Mouse (Mus musculus) midbrain, embryonic 12.5 days (tissue): ENCODE measurements around the gene Slc35e1. TPM values are rescaled to one million over a fixed set of nuclear protein-coding genes. Genes with fewer than 3 reads are reported as not detected.
A peak's percentile ranks its signal among the peaks of the same experiment; 100 is the strongest.

Source experiments
- ATAC-seq: fragments of 200-750 bp; cut with Nextera tagmentation; 2 replicates; pipeline ENCODE4 v1.8.0; 2017; ENCODE audit warnings: low read depth, moderate TSS enrichment, moderate library complexity; ENCODE audit not compliant: low FRiP score
- H3K27ac ChIP-seq: fragments of 300-500 bp; sonication (generic); replicated peaks from 2 replicates; pipeline ENCODE4 v1.5.1; 2016; ENCODE audit warnings: mild to moderate bottlenecking
- H3K27me3 ChIP-seq: fragments of 300-500 bp; sonication (generic); 2 replicates; pipeline ENCODE4 v1.6.1; 2016; ENCODE audit warnings: mild to moderate bottlenecking
- H3K36me3 ChIP-seq: fragments of 300-500 bp; sonication (generic); 2 replicates; pipeline ENCODE4 v1.6.1; 2016
- H3K4me1 ChIP-seq: fragments of 300-500 bp; sonication (generic); 2 replicates; pipeline ENCODE4 v1.6.1; 2016
- H3K4me2 ChIP-seq: fragments of 300-500 bp; sonication (generic); replicated peaks from 2 replicates; pipeline ENCODE4 v1.6.1; 2016; ENCODE audit warnings: mild to moderate bottlenecking, moderate library complexity
- H3K4me3 ChIP-seq: fragments of 300-500 bp; sonication (generic); 2 replicates; pipeline ENCODE4 v1.5.1; 2016; ENCODE audit warnings: mild to moderate bottlenecking
- H3K9ac ChIP-seq: fragments of 300-500 bp; sonication (generic); replicated peaks from 2 replicates; pipeline ENCODE4 v1.6.1; 2016; ENCODE audit warnings: mild to moderate bottlenecking, moderate library complexity
- H3K9me3 ChIP-seq: fragments of 300-500 bp; sonication (generic); 2 replicates; pipeline ENCODE4 v1.6.1; 2016; ENCODE audit warnings: mild to moderate bottlenecking
- WGBS: fragments of 180-500 bp; shearing (Covaris S2); methylation state at CpG from one replicate; pipeline ENCODE4 v1.1.7; 2016; 5-methylcytosine and 5-hydroxymethylcytosine counted together
- polyA plus RNA-seq: library from polyadenylated mRNA; unstranded; fragments of >200 nt; fragmentation: Nextera tagmentation; extraction: Ambion mirVana; gene quantifications from 2 replicates; pipeline ENCODE4 v1.2.1, GENCODE M21; 2016

Gene Slc35e1
- polyA plus RNA-seq, 1 experiment from 2014 or later: 23.0 TPM

DNA sequence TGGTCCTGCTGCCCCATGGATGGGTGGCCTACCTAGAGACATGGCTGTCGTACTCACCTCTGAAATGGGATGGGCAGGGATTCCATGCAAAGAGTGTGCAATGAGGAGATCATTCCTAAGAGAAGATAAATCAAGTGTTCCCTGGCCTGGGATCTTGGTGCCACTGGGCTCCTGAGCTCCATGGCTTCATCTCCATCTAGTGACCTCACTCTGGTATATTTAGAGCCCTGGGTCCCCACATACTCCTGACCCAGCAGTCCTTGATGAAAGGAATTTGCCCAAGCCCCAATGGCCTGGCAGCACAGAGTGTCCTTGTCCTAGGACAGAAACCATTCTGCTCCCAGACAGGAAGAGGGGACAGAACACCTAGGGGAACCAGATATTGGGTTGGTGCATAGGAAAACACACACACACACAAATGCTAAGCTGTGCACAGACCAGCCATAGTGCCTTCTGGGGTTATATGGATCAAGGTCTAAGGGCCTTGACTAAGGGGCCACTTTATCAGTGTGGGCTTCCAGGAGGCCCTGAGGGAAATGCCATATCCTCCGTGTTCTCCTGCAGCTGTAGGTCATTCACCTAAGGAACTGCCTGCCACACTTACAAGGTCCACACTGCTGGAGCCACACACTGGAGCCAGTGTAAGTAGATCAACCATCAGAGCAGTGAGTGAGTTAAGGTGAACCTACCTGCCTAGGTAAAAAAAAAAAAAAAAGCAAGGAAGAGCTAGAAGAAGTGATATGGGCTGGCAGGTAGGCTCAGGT is 7.3 kb upstream of the Slc35e1 start:
- Histone ChIP-seq H3K9me3 (no peaks in the 10 kb centered on the region), H3K4me3 (no peak overlapping the region), H3K27ac (no peak overlapping the region), H3K27me3 (no peaks in the 10 kb centered on the region), H3K4me1 (no peaks in the 10 kb centered on the region), H3K4me2 (no peak overlapping the region), H3K36me3 (peaks cover 25% of the 10 kb centered on the region), H3K9ac (no peak overlapping the region)
- ATAC-seq: no peak
- 86% methylated on average over 2 of the region's 2 CpGs for WGBS

DNA sequence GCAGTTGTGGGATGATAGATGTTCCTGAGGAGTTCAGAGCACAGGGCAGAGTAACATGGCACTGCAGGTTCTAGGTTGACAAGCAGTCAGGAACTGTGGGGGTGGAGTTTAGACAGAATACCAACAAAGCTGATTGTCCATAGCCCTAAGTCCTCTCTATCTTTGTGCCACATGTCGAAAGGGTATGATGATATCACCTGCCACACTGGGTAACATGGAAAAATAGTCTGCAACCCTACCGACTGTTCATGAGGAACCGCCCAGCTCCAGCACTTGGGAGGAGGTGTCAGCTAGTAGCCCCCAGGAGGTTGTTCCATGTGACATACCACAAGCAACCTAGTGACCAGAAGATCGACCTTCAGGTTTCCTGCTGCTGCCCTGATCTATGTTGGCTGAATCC is 6.1 kb upstream of the Slc35e1 start:
- no peak overlapping the region for H3K4me3 ChIP-seq
- peaks cover 10% of the 10 kb centered on the region for H3K4me1 ChIP-seq
- 90% methylated on average over 4 of the region's 4 CpGs for WGBS
- no peaks in the 10 kb centered on the region for H3K27me3 ChIP-seq
- H3K27ac ChIP-seq: no peak overlapping the region
- ATAC-seq: no peak
- no peaks in the 10 kb centered on the region for H3K9me3 ChIP-seq
- H3K4me2 ChIP-seq: no peak overlapping the region
- no peak overlapping the region for H3K9ac ChIP-seq
- peaks cover 25% of the 10 kb centered on the region for H3K36me3 ChIP-seq

DNA sequence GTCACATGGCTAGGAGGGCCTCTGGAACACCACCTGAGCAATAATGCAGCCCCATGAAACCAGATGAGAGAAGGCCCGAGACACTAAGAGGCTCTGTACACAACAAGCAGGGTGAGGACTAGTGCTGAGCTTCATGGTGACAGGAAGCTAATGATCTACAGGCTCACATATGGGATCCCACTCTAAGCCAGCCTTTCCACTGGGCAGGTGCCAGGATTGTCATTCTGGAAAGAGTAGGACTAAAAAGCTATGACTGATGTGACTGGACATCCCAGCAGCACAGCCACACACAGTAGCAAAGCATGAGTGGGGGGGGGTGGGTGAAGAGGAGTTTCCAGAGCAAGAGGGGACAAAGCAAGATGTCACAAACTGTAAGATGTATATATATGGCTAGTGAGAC is 5.5 kb upstream of the Slc35e1 start:
- H3K9ac ChIP-seq: no peak overlapping the region
- ATAC-seq: no peak
- peaks cover 25% of the 10 kb centered on the region for H3K36me3 ChIP-seq
- no peaks in the 10 kb centered on the region for H3K9me3 ChIP-seq
- H3K4me1 ChIP-seq: peaks cover 14% of the 10 kb centered on the region
- no peak overlapping the region for H3K4me3 ChIP-seq
- no peak overlapping the region for H3K27ac ChIP-seq
- H3K27me3 ChIP-seq: no peaks in the 10 kb centered on the region
- no peak overlapping the region for H3K4me2 ChIP-seq
- WGBS: 83% methylated on average over 1 of the region's 1 CpGs

DNA sequence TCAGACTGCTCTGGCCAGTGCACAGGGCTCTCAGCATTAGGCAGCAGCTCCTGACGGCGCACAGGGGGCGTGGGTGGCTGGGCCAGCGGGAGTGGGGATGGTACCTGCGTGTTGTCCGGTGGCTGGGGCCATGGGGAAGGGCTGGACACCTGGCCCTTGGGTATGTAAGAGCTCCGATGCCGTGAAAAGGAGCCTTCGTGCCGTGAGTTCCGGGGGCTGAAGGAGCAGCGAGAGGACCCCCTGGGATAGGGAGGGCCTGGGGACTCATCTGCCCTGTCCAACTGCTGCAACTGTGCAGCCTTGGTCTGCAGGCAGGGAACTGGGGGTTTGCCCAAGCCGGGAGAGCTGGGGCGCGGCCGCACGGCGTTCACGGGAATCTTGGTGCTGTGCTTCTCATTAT is 3.8 kb upstream of the Slc35e1 start:
- no peak for ATAC-seq
- Histone ChIP-seq H3K27ac (no peak overlapping the region), H3K9ac (no peak overlapping the region), H3K36me3 (peaks cover 25% of the 10 kb centered on the region), H3K4me3 (no peak overlapping the region), H3K27me3 (no peaks in the 10 kb centered on the region), H3K4me1 (peaks cover 21% of the 10 kb centered on the region), H3K4me2 (no peak overlapping the region), H3K9me3 (no peaks in the 10 kb centered on the region)
- WGBS: 92% methylated on average over 19 of the region's 19 CpGs

DNA sequence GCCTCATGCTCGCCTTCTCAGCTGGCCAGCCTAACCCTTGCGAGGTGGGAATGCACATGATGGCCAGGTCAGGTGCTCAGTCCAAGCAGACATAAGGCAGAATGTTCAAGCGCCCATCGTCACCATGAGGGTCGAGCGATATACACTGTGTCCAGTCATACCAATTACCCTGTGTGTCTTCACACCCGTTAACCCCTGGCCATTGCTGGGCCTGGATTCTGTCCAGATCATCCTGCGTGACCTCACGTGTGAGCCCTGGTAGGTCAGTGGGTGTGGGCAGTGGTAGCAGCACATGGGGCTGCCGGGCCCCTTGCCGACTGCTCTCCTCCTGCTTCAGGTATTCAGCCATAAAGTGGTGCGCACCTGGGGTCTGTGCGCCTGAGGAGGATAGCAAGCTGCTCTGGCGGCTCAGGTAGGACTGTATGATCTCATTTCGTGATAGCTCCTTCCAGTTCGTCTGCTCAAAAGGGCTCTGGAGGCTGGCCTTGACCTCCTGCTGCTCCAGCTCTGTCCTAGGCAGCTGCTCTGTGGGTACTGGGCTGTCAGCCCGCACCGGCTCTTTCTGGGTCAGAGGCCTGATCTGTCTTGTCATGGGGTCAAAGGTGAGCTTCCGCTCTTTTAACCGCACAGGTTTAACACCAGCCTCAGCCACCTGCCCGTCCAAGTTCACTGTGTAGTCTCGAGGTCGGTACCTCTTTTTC is 3.1 kb upstream of the Slc35e1 start:
- no peak overlapping the region for H3K4me3 ChIP-seq
- no peak overlapping the region for H3K9ac ChIP-seq
- ATAC-seq: no peak
- 88% methylated on average over 23 of the region's 23 CpGs for WGBS
- peaks cover 26% of the 10 kb centered on the region for H3K4me1 ChIP-seq
- H3K9me3 ChIP-seq: no peaks in the 10 kb centered on the region
- no peak overlapping the region for H3K27ac ChIP-seq
- peaks cover 25% of the 10 kb centered on the region for H3K36me3 ChIP-seq
- H3K4me2 ChIP-seq: no peak overlapping the region
- H3K27me3 ChIP-seq: no peaks in the 10 kb centered on the region

DNA sequence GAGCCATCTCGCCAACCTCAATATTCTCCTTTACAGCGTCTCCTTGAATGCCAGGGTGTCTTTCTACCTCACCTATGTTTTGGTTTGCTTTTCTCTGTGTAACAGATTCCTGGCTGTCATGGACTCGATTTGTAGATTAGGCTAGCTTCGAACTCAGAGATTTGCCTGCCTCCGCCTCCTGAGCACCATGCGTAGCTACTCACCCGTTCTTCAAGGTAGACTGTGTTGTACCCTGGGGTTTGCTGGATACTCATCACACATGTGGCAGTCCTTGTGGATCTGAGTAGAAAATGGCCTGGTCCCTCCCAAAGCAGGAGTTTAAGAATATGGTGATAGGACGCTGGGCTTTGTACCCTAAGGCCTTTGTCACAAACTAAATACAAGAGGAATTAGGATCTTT is 967 bp upstream of the Slc35e1 start:
- Histone ChIP-seq H3K4me3 (peak overlapping the region; percentile 96), H3K4me2 (peak overlapping the region; percentile 81), H3K27me3 (no peaks in the 10 kb centered on the region), H3K27ac (peak overlapping the region; percentile 63), H3K4me1 (peaks cover 31% of the 10 kb centered on the region), H3K9ac (peak overlapping the region; percentile 70), H3K9me3 (no peaks in the 10 kb centered on the region), H3K36me3 (peaks cover 33% of the 10 kb centered on the region)
- 17% methylated on average over 8 of the region's 8 CpGs for WGBS
- ATAC-seq: no peak

DNA sequence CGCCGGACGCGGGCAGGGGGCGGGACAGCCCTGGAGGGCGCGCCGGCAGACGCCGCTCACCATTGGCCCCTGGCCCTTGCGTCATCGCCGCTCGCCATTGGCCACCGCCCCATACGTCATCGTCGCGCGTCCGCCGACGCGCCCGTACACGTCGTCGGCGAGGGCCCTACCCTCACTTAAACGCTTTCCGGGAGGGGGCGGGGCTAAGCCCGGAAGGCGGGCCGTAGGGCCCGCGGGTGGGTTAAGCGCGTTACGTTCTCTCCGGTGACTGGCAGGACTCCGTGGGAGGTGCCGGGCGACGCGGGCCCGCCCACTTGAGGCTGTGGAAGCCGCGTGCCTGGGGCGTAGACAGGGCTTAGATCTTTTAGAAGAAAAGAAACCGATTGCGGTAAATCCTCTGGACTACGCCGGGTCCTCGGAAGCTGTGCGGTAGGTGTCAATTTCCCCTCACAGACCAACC is 238 bp upstream of the Slc35e1 start:
- under 1% methylated on average over 51 of the region's 56 CpGs for WGBS
- Histone ChIP-seq H3K4me1 (peaks cover 31% of the 10 kb centered on the region), H3K4me3 (peak overlapping the region; percentile 96), H3K27ac (peak overlapping the region; percentile 63), H3K9ac (peak overlapping the region; percentile 81), H3K9me3 (no peaks in the 10 kb centered on the region), H3K4me2 (peak overlapping the region; percentile 81), H3K27me3 (no peaks in the 10 kb centered on the region), H3K36me3 (peaks cover 40% of the 10 kb centered on the region)
- ATAC-seq: peak; percentile 97

DNA sequence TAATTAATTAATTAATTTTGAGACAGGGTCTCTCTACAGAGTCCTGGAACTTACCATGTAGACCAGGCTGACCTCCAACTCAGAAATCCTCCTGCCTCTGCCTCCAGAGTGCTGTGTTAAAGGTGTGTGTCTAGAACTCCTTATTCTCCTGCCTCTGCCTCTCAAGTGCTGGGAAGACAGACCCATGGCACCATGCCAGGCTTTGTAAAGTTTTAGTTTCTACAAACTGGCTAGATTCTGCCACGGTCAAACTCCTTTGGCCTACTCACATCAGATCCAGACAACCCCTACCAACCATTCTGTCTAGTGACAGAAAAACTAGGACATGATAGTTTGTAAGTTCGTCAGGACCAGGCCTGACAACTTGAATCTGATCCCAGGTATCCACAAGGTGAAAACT is 1.4 kb downstream of the Slc35e1 start:
- Histone ChIP-seq H3K9me3 (no peaks in the 10 kb centered on the region), H3K4me3 (peak overlapping the region; percentile 96; the same call in 1 of the 2 replicates), H3K27me3 (no peaks in the 10 kb centered on the region), H3K9ac (peak overlapping the region; percentile 81; the same call in 1 of the 2 replicates), H3K4me2 (peak overlapping the region; percentile 95), H3K36me3 (peaks cover 35% of the 10 kb centered on the region), H3K4me1 (peaks cover 31% of the 10 kb centered on the region), H3K27ac (no peak overlapping the region)
- ATAC-seq: no peak
- 92% methylated on average over 2 of the region's 2 CpGs for WGBS

DNA sequence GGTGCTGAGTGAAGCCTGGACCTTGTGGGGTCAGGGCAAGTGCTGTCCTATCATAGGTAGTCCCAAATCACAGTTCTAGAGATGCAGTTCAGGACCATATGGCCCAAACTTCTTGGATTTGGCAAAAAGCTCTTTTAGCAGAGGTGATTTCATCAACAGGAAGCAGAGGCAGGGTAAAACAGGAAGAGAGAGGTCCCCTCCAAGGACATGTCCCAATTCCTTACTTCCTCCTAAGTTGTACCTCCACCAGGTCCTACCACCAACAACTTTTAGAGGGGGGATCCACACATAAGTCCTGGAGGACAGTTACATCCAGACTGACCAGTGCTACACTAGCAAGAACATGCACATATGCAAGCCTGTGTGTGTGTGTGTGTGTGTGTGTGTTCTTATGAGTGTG is 5.4 kb downstream of the Slc35e1 start:
- Histone ChIP-seq H3K9me3 (no peaks in the 10 kb centered on the region), H3K36me3 (peaks cover 56% of the 10 kb centered on the region), H3K4me2 (no peak overlapping the region), H3K4me1 (peaks cover 17% of the 10 kb centered on the region), H3K27me3 (no peaks in the 10 kb centered on the region), H3K9ac (no peak overlapping the region), H3K27ac (no peak overlapping the region), H3K4me3 (no peak overlapping the region)
- ATAC-seq: no peak

DNA sequence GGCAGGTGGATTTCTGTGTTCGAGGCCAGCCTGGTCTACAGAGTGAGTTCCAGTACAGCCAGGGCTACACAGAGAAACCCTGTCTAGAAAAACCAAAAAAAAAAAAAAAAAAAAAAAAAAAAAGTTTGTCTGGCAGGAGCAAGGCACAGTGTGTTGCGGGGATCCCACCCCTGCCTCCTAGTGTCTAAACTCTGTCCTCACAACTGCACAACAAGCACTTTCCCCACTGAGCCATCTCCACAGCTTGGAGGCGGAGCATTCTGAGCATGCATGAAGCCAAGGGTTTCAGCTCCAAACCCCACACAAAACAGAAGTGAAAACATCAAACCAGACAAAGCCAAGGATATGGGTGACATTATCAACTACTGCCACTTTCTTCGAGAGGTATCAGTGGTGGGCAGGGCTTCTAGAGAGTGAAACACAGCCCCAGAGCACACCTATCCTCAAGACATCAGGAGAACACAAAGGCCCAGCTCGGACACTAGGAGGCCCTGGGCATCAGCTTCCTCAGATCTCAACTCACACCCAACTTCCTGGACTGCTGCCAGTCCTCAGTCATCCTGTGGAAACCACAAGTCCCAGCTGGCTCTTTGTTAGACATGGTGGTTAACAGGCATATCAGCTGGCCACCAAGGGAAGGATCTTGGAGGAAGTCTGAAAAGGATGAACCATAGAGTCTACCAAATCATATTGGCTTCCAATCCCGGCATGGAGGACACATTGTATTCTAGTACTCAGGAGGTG is 6.8 kb downstream of the Slc35e1 start:
- Histone ChIP-seq H3K9me3 (no peaks in the 10 kb centered on the region), H3K9ac (no peak overlapping the region), H3K27me3 (no peaks in the 10 kb centered on the region), H3K4me3 (no peak overlapping the region), H3K27ac (no peak overlapping the region), H3K36me3 (peaks cover 66% of the 10 kb centered on the region), H3K4me1 (peaks cover 5% of the 10 kb centered on the region), H3K4me2 (no peak overlapping the region)
- no peak for ATAC-seq
- 89% methylated on average over 6 of the region's 6 CpGs for WGBS

DNA sequence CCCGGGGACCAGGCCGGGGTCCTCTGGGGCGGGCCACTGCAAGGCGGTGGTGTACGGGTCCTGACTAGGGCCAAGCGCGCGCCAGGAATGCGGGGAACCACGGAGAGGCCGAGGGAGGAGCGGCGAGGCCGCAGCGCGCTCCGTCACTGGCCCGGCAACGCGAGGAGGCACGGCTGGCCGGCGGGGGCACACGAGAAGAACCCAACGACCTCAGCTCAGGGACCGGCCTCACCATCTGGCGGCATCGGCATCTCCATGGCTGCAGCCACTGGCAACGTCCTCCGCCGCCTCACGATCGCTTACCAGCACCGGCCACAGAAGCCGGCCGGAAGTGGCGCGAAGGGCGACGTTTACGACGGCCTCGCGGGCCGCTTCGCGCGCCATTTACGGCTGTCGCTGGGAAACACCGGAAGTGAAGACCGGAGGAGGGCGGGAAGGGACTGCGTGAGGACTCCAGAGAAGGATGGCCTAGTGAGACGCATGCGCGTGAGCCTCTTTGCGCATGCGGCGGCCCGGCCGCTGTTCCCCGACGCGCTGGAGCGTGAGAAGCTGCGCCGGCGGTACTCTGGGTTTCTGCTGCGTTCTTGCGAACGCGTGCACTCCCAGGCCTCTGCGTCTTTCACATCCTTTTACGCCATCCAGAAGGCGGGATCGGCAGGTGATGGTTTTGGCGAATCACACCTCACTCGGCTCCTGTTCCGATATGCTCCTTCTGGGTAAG is 17.4 kb downstream of the Slc35e1 start, which contains the start of gene Cherp:
Cherp (minus strand) TSS at position 401 of the 721 bp plus-strand sequence.
- Histone ChIP-seq H3K9ac (peak within 1 kb of the TSS; percentile 87), H3K4me2 (peak within 1 kb of the TSS; percentile 96), H3K4me1 (peaks cover 19% of the 10 kb centered on the region), H3K27ac (peak within 1 kb of the TSS; percentile 89), H3K9me3 (no peaks in the 10 kb centered on the region), H3K36me3 (peaks cover 33% of the 10 kb centered on the region), H3K27me3 (no peaks in the 10 kb centered on the region), H3K4me3 (peak within 1 kb of the TSS; percentile 92)
- under 1% methylated on average over 80 of the region's 80 CpGs for WGBS
- ATAC-seq: peak; percentile 96
